Mouse (Mus musculus) forebrain, embryonic 11.5 days (tissue): ENCODE results near the gene AI837181. TPM values are rescaled to one million over a fixed set of nuclear protein-coding genes. Genes with fewer than 3 reads are reported as not detected.

ENCODE experiments used
- ATAC-seq: fragments of 200-750 bp; cut with Nextera tagmentation; replicated peaks from 2 replicates; pipeline ENCODE4 v1.8.0; 2017; ENCODE audit warnings: moderate TSS enrichment; ENCODE audit not compliant: low FRiP score
- DNase-seq: peaks from one replicate; pipeline ENCODE4 v3.0.0-alpha.2; 2017; ENCODE audit warnings: low spot score
- H3K27ac ChIP-seq: fragments of 300-500 bp; sonication (generic); 2 replicates; pipeline ENCODE4 v1.5.1; 2014; ENCODE audit warnings: low read depth, low read length
- H3K27me3 ChIP-seq: fragments of 300-500 bp; sonication (generic); 2 replicates; pipeline ENCODE4 v1.6.1; 2014; ENCODE audit warnings: mild to moderate bottlenecking, low read length, mixed read lengths; ENCODE audit not compliant: control insufficient read depth, insufficient read depth
- H3K36me3 ChIP-seq: fragments of 300-500 bp; sonication (generic); 2 replicates; pipeline ENCODE4 v1.6.1; 2014; ENCODE audit warnings: mild to moderate bottlenecking, low read length, moderate library complexity, mixed read lengths; ENCODE audit not compliant: control insufficient read depth, insufficient read depth
- H3K4me1 ChIP-seq: fragments of 300-500 bp; sonication (generic); replicated peaks from 2 replicates; pipeline ENCODE4 v1.6.1; 2014; ENCODE audit warnings: low read length, mixed read lengths; ENCODE audit not compliant: control insufficient read depth, insufficient read depth
- H3K4me2 ChIP-seq: fragments of 300-500 bp; sonication (generic); 2 replicates; pipeline ENCODE4 v1.6.1; 2014; ENCODE audit warnings: low read depth, mild to moderate bottlenecking, low read length, moderate library complexity, mixed read lengths; ENCODE audit not compliant: severe bottlenecking
- H3K4me3 ChIP-seq: fragments of 300-500 bp; sonication (generic); 2 replicates; pipeline ENCODE4 v1.5.1; 2014; ENCODE audit warnings: low read depth, low read length
- H3K9ac ChIP-seq: fragments of 300-500 bp; sonication (generic); 2 replicates; pipeline ENCODE4 v1.6.1; 2014; ENCODE audit warnings: low read length
- H3K9me3 ChIP-seq: fragments of 300-500 bp; sonication (generic); 2 replicates; pipeline ENCODE4 v1.6.1; 2016; ENCODE audit warnings: low read length, mixed read lengths; ENCODE audit not compliant: control insufficient read depth
- WGBS: fragments of 180-500 bp; shearing (Covaris S2); extraction: QIAGEN DNeasy Blood & Tissue Kit; methylation state at CpG from one replicate; pipeline ENCODE4 v1.1.7; 2014; 5-methylcytosine and 5-hydroxymethylcytosine counted together
- polyA plus RNA-seq: library from polyadenylated mRNA; unstranded; fragments of >200 nt; fragmentation: Nextera tagmentation; extraction: Ambion mirVana; gene quantifications from 2 replicates; pipeline ENCODE4 v1.2.1, GENCODE M21; 2014

AI837181 gene
- polyA plus RNA-seq, 1 experiment from 2014 or later, result 34.6 TPM

- H3K4me2 ChIP-seq, result no peak overlapping the region
- H3K27ac ChIP-seq, result no peak overlapping the region
- 82% methylated on average over 2 of the region's 2 CpGs for WGBS
- no peaks in the 10 kb centered on the region for H3K27me3 ChIP-seq
- H3K9ac ChIP-seq, result no peak overlapping the region
- DNase-seq, result no peak
- H3K9me3 ChIP-seq, result no peaks in the 10 kb centered on the region
- ATAC-seq, result no peak
- H3K4me3 ChIP-seq, result no peak overlapping the region
- peaks cover 5% of the 10 kb centered on the region; the same call in 1 of the 2 replicates for H3K36me3 ChIP-seq
- peaks cover 16% of the 10 kb centered on the region; the same call in 1 of the 2 replicates for H3K4me1 ChIP-seq
Observed at GRCm38 (mm10) chr19:5428083-5428482, 3.1 kb downstream of the AI837181 start.

GRCm38 (mm10) chr19:5429219-5429618, 4.3 kb downstream of the AI837181 start:
- 88% methylated on average over 4 of the region's 4 CpGs for WGBS
- DNase-seq (no peak), ATAC-seq (no peak)
- Histone ChIP-seq H3K4me2 (no peak overlapping the region), H3K9ac (no peak overlapping the region), H3K27ac (no peak overlapping the region), H3K4me3 (no peak overlapping the region), H3K4me1 (peaks cover 12% of the 10 kb centered on the region; the same call in 1 of the 2 replicates), H3K36me3 (peaks cover 5% of the 10 kb centered on the region; the same call in 1 of the 2 replicates), H3K9me3 (no peaks in the 10 kb centered on the region), H3K27me3 (no peaks in the 10 kb centered on the region; the same call in 1 of the 2 replicates)

GRCm38 (mm10) chr19:5429806-5430205, 4.9 kb downstream of the AI837181 start:
- Histone ChIP-seq H3K9me3 (no peaks in the 10 kb centered on the region), H3K4me2 (no peak overlapping the region), H3K27me3 (no peaks in the 10 kb centered on the region; the same call in 1 of the 2 replicates), H3K4me3 (no peak overlapping the region), H3K9ac (no peak overlapping the region), H3K27ac (no peak overlapping the region), H3K4me1 (peaks cover 12% of the 10 kb centered on the region; the same call in 1 of the 2 replicates), H3K36me3 (peaks cover 5% of the 10 kb centered on the region; the same call in 1 of the 2 replicates)
- DNase-seq (no peak), ATAC-seq (no peak)
- WGBS, result 78% methylated on average over 8 of the region's 8 CpGs

- DNase-seq, result no peak
- WGBS, result 78% methylated on average over 1 of the region's 1 CpGs
Observed at GRCm38 (mm10) chr19:5430408-5430807, 5.5 kb downstream of the AI837181 start.

DNA sequence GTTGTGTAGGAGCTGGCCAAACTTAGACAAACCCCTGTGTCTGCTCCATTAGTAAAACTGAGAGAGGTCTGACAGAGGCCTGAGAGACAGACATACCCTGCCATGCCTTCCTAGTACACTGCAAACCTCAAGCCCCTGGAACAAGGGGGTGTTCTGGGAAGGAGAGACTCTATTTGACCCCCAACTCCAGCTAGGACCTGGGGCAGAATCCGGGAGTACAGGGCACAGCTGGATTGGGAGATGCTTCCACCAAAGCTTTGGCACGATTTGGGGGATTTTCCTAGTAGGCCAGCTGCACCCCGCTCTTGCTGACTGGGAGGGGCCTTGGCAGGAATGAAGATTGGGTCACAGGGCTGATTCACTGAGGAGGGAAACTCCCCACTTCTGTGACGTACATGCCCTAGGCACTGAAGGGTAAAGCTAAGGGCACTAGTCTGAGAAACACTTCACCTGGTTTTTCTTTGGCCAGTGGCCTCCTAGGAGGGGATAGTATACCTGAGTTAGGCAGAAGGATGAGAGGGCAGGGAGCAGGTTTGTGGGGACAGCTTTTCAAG, 7.0 kb downstream of the AI837181 start:
- Histone ChIP-seq H3K4me1 (peaks cover 4% of the 10 kb centered on the region; the same call in 1 of the 2 replicates), H3K27me3 (no peaks in the 10 kb centered on the region; the same call in 1 of the 2 replicates), H3K36me3 (no peaks in the 10 kb centered on the region), H3K4me2 (no peak overlapping the region), H3K9ac (no peak overlapping the region), H3K4me3 (no peak overlapping the region), H3K27ac (no peak overlapping the region), H3K9me3 (no peaks in the 10 kb centered on the region)
- ATAC-seq (no peak), DNase-seq (no peak)
- WGBS, result 75% methylated on average over 4 of the region's 4 CpGs

More at GRCm38 (mm10) chr19:5430408-5430807, 5.5 kb downstream of the AI837181 start:
- Histone ChIP-seq H3K27me3 (no peaks in the 10 kb centered on the region; the same call in 1 of the 2 replicates), H3K27ac (no peak overlapping the region), H3K9me3 (no peaks in the 10 kb centered on the region), H3K36me3 (peaks cover 5% of the 10 kb centered on the region; the same call in 1 of the 2 replicates), H3K4me2 (no peak overlapping the region), H3K4me3 (no peak overlapping the region), H3K9ac (no peak overlapping the region), H3K4me1 (peaks cover 12% of the 10 kb centered on the region; the same call in 1 of the 2 replicates)
- ATAC-seq, result no peak

- ATAC-seq, result no peak
- 0 out of 2 replicates have a peak overlapping the region, but pooled peaks have one; percentile 12 for H3K4me3 ChIP-seq
- H3K4me2 ChIP-seq, result peak overlapping the region; percentile 43
- no peaks in the 10 kb centered on the region for H3K36me3 ChIP-seq
- H3K9ac ChIP-seq, result peak overlapping the region; percentile 37; the same call in 1 of the 2 replicates
- WGBS, result 21% methylated on average over 16 of the region's 16 CpGs
- H3K27me3 ChIP-seq, result no peaks in the 10 kb centered on the region; the same call in 1 of the 2 replicates
- no peaks in the 10 kb centered on the region for H3K9me3 ChIP-seq
- H3K4me1 ChIP-seq, result peaks cover 4% of the 10 kb centered on the region; the same call in 1 of the 2 replicates
- DNase-seq, result no peak
- H3K27ac ChIP-seq, result no peak overlapping the region
Observed at GRCm38 (mm10) chr19:5432992-5433852, 8.3 kb downstream of the AI837181 start.

GRCm38 (mm10) chr19:5433951-5434350, 9.0 kb downstream of the AI837181 start:
- Histone ChIP-seq H3K4me3 (no peak overlapping the region), H3K27ac (no peak overlapping the region), H3K9ac (no peak overlapping the region; the same call in 1 of the 2 replicates), H3K27me3 (no peaks in the 10 kb centered on the region; the same call in 1 of the 2 replicates), H3K4me1 (peaks cover 4% of the 10 kb centered on the region; the same call in 1 of the 2 replicates), H3K36me3 (no peaks in the 10 kb centered on the region), H3K4me2 (no peak overlapping the region), H3K9me3 (no peaks in the 10 kb centered on the region)
- no peak for ATAC-seq
- WGBS, result 74% methylated on average over 7 of the region's 7 CpGs
- no peak for DNase-seq

- Histone ChIP-seq H3K4me1 (peaks cover 13% of the 10 kb centered on the region), H3K27ac (no peak overlapping the region), H3K9ac (no peak overlapping the region), H3K9me3 (no peaks in the 10 kb centered on the region; the same call in 1 of the 2 replicates), H3K4me3 (no peak overlapping the region), H3K27me3 (peaks cover 28% of the 10 kb centered on the region), H3K36me3 (no peaks in the 10 kb centered on the region), H3K4me2 (no peak overlapping the region)
- no peak for ATAC-seq
- no peak for DNase-seq
- WGBS, result 72% methylated on average over 9 of the region's 9 CpGs
Observed at GRCm38 (mm10) chr19:5444371-5444908, 19.5 kb downstream of the AI837181 start.
